Mouse (Mus musculus) urinary bladder, adult 18-20 months (tissue): Measurements from ENCODE around the gene Ccdc28b.

Source experiments
- DNase-seq, 2 experiments: peaks; one replicate each; pipeline ENCODE4 v3.0.0; 2022; ENCODE audit warnings: low spot score in 2 of 2, mixed read lengths in 2 of 2

Gene Ccdc28b

DNA sequence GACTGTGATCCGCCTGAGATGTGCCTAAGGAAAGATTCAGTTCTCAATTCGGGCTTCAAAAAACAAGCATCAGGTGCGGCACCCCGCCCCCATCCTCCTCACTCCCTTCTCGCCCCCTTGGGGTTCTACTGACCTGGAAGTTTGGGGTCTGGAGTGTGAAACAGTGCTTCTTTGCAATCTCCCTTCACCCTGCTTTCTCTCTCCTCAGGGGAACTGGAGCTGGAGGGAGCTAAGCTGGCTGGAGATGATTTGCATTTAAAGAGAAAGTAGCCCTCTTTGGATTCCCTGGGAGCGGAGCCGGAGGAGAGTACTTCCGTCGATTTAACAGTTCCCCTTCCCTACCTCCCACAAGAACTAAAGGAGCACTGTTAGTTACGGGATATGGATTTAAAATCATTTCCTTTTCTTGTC is at the start of gene Ccdc28b:
Gene Ccdc28b, minus strand, starts transcription at position 267 of the 411 bp plus-strand sequence.
- peak in 1 of 2 experiments; percentile 35 for DNase-seq

DNA sequence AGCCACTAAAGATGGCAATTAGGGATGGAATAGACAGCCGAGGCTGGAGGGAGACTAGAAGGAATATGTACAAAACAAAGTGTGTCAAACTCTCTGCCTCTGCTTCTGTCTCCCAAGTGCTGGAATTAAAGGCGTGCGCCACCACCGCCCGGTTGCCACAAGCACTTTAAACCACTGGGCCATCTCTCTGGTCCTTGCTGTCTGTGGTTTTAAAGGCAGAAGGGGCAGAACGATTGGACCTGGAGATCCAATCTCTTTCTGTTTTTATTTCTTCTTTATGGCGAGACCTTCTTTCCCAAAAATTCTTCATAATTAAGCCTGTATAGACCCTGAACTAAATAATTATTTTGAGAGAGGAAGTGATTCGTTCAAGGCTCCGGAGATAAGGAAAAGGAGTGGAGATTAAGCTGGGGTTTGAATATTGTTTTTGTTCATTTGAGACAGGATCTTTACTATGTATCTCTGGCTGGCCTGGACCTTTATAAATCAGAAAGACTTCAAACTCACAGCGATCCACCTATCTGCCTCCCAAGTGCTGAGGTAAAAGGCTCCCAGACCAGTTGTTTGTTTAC is 49.2 kb upstream of the Ccdc28b start:
- no peak for DNase-seq

DNA sequence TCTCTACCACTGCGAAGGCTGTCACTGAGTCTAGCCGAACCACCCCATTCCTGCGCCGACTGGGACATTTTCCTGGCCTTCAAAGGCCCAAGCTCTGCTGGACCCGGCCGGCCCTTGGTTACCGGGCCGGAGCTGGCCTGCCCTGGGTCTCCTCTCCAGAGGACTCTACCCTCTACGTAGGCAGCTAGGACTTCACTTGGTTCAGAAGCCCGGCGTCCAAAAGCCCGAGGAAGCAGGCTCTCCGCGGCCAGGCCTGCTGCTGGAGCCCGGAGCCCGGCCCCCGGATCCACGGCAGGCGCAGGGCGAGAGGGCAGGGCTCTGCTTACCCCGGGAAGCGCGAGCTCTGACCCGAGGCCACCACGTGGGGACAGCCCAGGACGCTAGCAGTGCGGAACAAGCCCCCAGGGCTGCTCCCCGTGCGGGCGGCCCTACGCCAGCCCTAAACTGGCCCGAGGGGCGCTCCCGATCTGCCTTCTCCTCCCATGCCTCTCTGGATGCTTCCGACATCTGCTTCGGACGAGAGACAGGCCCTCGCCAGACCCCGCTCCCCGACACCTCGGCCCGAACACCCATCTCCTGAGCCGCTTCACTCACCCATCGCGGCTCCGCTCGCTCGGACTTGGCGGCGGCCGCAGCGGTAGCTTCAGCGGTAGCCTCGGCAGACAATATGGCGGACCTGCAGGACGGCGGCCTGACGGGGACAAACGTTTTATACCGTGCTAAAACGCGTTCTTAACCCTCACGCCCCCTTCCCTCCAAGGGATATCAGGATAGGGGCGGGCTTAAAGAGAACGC is 48.5 kb upstream of the Ccdc28b start, which contains the start of gene Kpna6:
Gene Kpna6, minus strand, starts transcription at position 685 of the 795 bp plus-strand sequence.
- DNase-seq: peak; percentile 81 to 92

DNA sequence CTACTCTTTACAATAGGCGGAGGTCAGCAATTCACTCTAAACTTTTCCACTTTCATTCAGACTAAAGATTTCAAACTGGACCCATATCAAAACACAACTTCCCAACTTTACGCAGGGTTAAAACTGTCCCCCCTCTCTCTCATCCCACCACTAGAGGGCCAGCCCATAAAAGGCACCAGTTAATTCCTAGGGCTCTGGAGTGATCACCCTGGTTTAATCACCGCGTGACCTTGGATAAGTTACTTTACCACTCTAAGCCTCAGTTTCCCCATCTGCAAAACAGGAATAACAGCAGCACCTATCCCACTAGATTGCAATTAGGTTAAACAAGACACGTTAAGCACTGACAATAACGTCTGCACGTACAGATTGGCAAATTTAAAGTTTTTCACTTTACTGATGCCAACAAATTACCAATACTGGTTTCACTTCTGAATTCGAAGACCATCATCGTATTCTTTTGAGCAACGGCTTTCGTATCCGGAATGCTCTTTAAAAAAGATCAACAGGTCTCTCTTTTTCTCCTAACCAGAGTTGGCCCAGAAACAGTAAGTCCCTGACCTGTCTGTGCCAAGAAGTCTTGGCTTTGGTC is 47.8 kb upstream of the Ccdc28b start:
- DNase-seq: peak in 1 of 2 experiments; percentile 20

DNA sequence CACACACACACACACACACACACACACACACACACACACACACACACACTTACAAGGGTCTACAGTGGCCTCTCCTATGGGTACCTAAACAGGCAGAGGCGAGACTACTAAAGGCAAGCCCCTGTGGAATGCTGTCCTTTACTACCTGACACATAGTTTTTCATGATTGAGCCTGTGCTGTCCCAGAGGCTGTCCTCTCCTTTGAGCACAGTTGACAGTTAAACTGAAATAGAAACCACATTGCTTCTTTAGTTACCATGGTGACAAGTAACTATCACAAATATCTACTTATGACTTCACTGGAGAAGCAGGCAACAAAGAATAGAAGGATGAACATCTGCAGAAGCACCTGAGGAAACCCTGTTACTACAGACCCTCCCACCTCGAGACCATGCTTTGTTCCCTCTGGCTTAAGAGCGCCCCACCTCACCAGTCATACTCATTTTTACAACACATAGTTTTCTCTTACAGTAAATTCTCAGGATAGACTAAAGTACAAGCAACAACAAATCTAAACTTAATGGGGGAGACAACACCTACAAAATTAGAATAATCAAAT is 38.6 kb upstream of the Ccdc28b start:
- no peak for DNase-seq

DNA sequence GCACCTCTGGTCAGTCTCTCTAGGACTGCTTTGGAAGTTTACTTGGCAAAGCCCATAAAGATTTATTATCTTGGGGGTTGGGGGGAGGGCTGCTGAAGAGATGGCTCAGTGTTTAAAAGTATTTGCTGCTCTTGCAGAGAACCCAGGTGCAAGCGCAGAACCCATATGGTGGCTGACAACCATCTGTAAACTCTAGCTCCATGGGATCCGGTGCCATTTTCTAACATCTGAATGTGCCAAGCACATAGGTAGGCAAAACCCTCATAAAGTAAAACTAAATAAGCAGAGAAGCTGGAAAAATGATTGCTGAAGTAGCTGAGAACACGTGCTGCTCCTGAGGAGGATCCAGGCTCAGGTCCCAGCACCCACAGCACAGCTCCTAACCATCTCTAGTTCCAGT is 37.8 kb upstream of the Ccdc28b start:
- DNase-seq: no peak

DNA sequence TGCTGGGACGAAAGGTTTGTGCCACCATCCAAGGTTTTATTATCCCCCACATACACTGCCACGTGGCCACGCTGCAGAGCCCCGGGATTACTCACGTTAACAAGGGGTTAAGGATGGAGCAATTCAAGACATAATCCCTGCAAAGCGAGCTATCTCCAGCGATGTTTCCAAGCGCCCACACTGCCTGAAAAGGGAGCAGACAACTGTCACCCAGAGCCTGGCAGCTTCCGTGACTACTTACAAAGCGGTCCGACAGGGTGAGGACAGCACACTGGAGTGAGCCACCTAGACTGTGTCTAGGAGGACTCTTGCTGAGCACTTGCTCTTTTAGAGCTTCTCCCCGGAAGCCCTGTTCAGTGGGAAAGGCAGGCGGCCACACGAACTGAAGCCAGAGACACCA is 31.0 kb upstream of the Ccdc28b start:
- no peak for DNase-seq

DNA sequence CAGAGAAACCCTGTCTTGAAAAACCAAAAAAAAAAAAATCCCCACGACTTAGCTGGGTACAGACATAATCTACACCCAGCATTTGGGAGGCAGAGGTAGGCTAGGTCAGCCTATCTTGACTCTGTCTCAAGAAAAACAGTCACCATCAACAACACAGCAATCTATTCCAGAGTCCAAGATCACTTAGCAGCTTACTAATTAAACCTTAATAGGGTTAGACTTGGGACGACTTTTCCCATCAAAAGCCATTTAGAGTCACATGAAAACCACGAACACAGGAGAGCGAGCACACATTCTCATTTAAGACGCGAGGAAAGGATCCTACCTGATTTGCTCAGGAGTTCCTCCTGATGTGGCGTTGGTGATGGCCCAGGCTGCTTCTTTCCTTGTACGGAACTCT is 26.6 kb upstream of the Ccdc28b start:
- DNase-seq: no peak

DNA sequence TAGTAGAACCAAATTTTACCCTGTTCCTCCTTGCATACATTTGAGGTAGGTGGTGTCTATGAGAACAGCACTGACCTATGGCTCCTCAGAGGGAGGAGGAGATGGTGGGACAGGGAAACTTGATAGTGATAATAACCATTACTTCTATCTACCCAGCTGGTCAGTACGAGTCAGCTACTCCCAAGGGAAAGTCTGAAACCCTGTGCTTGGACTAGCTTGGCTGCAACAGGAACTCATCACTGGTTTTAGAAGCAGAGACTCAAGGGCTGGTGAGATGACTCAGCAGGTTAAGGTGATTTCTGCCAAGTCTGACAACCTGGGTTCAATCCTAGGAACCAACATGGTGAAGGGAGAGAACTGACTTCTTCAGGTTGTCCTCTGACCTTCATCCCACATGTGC is 24.9 kb upstream of the Ccdc28b start:
- DNase-seq: no peak

DNA sequence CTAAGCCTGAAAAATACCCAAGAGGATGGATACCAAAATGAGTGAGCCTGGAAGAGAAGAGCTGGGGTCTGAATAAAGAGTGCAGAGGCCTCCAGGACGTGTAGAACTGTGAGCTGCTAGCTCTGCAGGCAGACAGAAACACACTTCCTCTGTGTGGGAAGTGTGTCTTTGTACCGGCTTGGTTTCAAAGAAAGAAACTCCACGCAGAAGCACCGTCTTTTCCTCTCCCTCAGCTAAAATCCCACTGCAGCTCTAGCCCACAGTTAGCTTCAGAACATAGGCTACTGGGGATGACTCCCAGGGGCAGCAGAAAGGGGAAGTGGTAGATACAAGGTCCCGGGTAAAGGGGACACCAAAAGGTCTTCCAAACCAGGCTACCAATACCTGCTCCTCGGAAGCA is 21.5 kb upstream of the Ccdc28b start:
- no peak for DNase-seq

DNA sequence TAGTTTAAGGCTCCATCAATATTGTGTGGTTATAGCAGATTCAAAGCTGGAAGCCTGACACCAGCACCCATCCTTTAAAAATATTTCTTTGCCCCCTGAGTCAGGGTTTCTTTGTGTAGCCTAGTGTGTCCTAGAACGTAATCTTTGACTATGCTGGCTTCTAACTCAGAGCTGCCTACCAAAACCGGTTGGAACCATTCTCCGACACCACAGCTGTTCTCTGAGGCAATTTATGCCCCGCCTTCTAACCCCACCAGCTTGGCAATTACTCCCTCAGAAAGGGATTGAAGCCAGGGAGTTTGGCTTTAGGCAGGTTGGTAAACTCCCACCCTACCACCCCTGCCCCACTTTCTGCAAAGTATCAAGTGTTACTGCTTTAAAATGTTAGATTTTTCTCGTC is 18.0 kb upstream of the Ccdc28b start:
- DNase-seq: no peak

DNA sequence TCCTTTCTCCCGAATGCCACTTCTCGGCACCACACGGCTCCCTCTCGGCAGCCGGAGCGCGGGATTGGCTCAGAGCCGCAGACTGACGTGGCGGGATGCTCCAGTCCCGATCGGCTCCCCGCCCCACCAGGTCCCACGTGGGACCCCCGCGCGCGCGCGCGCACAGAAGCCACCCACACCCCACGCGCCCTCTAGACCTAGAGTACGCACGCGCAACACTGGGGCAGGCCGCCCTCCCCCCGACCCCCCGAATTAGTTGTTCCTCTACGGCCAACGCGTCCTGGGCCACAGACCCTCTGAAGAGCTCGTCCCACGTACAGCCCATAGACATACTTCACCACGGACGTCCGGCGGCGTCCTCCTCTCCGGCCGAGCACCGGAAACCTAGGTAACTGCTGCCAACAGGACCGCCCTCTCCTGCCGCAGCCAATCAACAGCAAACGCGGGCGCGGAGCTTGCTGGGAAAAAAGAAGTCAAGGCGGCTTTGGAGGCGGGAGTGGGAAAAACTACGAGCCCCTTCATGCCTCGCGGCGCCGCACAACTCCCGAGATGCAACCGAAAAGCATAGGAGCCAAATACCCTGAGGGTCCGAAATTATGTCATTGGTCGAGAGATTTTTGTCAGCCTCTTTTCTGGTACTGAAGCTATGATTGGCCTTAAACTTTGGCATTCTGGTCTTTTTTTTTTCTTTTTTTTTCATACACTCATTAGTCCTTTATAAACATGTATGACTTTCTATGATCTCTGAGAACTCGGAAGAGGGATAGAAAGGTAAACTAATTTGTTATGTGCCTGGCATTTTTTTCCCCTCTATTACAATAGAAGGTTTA is 17.1 kb upstream of the Ccdc28b start, which contains the start of gene Txlna:
Gene Txlna, minus strand, starts transcription at position 428 of the 830 bp plus-strand sequence.
- DNase-seq: peak; percentile 92 to 94

DNA sequence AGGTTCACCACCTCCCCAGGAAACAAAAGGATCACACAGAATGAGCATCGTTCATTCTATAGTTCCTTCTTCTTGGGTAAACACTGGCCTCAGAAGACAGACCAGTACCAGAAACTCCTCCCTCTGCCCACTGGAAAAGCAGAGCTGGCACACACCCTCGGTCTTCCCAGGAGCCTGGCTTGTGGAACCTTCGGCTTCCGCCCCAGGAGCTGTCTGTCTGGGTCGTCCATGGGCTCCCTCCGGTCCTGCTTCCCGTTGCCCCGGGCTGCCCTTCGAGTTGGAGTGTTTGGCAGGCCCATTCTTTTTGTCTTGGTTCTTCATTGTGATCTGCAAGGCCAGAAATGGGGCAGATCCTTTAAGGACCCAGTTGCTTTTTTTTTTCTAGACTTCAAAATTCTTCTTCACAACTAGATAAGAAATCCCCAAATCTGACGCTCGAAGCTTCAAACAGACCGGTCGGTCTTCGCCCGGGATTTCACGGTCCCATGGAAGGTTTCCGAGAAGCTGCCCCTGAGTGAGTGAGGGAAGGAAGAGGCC is 16.4 kb upstream of the Ccdc28b start:
- peak in 1 of 2 experiments; percentile 19 for DNase-seq

DNA sequence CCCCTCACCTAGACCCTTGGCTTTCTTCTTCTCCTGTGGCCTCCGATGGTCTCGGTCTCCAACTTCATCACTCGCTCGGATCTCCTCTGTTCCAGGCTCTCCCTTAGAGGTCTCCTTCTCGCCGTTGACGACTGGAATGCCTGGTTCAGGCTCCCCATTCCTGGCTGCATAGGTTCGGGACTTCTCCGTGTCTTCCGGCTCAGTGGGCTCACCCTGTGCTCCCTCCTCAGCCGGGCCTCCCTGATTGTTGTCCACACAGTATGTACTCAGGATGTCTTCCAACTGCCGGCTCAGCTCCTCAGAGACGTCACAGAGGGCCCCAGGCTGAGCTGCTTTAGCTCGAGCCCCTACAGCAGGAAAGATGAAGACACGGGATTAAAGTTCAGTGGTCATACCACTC is 15.5 kb upstream of the Ccdc28b start:
- no peak for DNase-seq

DNA sequence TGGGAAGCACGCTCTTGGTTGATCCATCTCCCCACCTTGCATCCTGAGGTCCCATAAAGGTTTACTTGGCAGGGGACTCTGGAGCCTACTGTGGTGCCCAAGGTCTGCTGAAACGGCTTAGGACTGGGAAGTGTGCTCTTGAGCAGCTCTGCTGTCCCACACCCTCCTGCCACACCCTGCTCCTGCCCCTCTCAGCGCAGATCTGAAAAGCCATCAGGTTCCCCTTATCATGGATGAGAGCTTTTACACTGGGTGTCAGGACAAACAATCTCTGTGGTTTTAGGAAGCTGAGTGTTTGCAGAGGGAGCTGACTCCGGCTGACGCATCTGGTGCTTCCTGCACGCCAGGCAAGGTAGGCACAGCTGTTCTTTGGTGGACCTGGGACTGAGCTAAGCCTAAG is 10.1 kb upstream of the Ccdc28b start:
- DNase-seq: no peak

DNA sequence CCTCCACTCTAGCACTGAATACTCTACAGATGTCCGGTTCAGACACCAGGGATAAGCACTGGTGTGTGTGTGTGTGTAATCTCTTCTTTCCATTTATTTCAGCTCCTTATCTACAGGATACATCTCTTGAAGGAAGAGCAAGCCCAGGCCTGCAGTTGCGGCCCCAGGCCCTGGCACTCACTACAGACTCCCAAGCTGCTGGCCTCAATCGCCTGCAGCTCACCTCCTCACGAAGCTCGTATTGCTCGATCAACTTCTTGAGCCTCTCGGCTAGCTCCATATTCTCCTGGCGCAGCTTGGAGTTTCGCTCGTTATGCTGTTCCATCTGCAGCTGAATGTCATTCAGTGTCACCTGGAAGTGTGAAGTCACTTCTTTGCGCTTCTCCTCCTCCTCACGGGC is 8.1 kb upstream of the Ccdc28b start:
- DNase-seq: no peak

DNA sequence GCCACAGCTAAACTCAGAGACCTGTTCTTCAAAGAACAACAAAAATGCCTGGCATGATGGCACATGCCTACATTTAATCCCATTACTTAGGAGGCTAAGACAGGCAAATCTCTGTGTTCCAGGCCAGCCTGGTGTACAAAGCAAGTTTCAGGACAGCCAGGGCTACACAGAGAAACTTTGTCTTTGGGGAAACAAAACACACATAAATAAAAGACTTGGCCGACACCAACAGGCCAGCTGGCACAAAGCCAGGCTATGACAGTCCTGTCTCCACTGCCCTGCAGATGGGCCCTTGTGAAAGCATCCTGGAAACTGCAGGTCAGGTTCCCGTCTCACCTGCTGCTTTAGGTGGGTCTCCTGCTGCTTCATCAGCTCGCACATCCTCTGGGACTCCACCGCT is 7.2 kb upstream of the Ccdc28b start:
- no peak for DNase-seq

DNA sequence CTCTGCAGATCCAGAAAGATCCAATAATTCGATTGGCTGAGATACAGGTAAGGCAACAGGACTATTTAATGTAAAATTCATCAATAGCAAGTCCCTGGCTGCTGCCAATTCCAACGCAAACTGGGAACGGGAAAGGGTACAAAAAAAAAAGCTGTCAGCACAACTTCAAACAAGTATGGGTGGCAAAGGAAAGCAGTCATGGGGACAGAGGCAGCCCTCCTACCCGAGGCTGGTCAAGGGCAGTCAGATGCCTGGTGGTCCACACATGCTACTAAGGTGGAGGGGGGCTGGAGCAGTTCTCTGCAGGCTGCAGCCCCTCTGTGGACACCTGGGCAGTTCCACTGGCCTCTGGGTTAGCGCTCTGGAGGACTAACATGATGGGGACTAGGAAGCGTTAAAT is 2.3 kb upstream of the Ccdc28b start:
- DNase-seq: no peak

DNA sequence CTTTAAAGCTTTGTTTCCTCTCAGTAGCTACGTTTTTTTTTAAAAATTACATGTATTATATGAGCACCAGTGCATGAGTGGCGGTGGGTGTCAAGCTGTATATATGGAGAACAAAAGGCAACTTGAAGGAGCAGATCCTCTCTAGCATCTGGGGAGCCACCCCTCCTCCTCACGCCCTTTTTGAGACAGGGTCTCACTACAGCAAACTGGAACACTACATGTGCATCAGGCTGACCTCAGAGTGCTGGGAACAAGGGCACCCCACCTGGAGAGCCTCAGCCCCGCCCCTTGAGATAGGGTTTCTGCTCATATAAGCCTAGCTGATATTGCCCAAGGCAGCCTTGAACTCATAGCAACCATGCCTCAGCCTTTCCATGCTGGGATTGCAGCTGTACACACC is 1.7 kb upstream of the Ccdc28b start:
- DNase-seq: no peak

DNA sequence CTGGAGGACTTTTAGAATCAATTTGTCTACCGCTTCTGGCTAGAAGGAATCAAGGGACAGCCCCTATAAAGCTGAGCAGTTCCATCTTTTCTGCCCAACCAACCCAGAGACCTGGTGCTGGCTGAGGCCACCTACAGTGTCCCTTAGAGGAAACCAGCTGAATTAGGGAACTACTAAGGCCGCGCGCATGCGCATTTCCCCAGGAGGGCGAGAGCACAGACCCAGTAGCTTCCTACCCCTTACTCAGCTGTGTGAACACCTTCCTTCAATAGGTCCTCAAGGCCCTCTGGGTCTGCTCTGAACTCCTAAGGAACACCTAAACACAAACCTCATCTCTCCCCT is 1.3 kb upstream of the Ccdc28b start:
- no peak for DNase-seq

DNA sequence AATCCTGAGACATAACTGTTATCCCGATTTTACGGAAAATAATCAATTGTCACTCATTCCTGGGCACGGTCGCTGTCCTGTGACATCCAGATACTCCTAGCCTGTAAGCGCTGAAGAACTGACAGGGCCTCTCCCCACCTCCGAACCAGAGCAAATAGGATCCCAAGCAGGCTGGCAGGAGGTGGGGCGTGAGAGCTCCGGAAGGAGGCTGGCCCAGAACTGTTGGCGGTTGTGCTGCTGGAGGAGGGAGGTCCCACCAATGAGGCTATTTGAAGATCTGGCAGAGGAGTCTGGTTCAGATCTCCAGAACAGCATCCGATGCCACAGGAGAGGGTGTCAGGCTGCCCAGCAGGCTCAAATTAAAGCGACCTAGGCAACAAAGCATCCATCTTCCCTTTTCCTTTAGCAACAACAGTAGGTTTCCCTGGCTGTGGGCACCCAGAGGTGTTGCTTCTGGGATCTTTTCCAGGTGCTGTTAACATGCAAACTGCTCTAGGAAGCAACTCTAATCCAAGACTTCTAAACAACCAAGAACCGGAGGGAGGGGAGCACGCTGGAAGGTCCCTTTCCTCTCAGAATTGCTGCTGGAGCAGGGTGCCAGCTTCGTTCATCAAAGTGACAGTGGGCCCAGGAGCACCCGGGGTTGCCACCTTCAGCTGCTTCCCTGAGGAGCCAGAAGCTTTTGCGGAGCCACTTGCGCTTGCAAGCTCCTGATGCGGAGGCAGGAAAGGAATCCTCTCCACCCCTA is 708 bp upstream of the Ccdc28b start:
- DNase-seq: peak; percentile 43 to 82
